Mouse (Mus musculus): ENCODE data around the gene Daam1.

Gene Daam1

GRCm38 (mm10) chr12:71830607-71831257 lies at the start of gene Daam1:
Gene Daam1 (plus strand): TSS chr12:71831078.
- peak; percentile 99 for DNase-seq

- DNase-seq: no peak
Observed at GRCm38 (mm10) chr12:71781220-71781619, 49.7 kb upstream of the Daam1 start.

GRCm38 (mm10) chr12:71783970-71784369 lies 46.9 kb upstream of the Daam1 start:
- peak; percentile 46 for DNase-seq

GRCm38 (mm10) chr12:71784666-71785255 lies 46.1 kb upstream of the Daam1 start:
- DNase-seq: no peak

GRCm38 (mm10) chr12:71786521-71786920 lies 44.4 kb upstream of the Daam1 start:
- no peak for DNase-seq

GRCm38 (mm10) chr12:71788791-71789190 lies 42.1 kb upstream of the Daam1 start:
- no peak for DNase-seq

GRCm38 (mm10) chr12:71790581-71790980 lies 40.3 kb upstream of the Daam1 start:
- DNase-seq: no peak

GRCm38 (mm10) chr12:71793114-71793513 lies 37.8 kb upstream of the Daam1 start:
- DNase-seq: no peak

- DNase-seq: no peak
Observed at GRCm38 (mm10) chr12:71795626-71796025, 35.3 kb upstream of the Daam1 start.

- DNase-seq: peak; percentile 34
Observed at GRCm38 (mm10) chr12:71796517-71796916, 34.4 kb upstream of the Daam1 start.

GRCm38 (mm10) chr12:71807306-71807705 lies 23.6 kb upstream of the Daam1 start:
- DNase-seq: no peak

GRCm38 (mm10) chr12:71808631-71809030 lies 22.2 kb upstream of the Daam1 start:
- DNase-seq: peak; percentile 63

GRCm38 (mm10) chr12:71809550-71809949 lies 21.3 kb upstream of the Daam1 start:
- DNase-seq: no peak

GRCm38 (mm10) chr12:71812567-71812966 lies 18.3 kb upstream of the Daam1 start:
- DNase-seq: no peak

GRCm38 (mm10) chr12:71813251-71813650 lies 17.6 kb upstream of the Daam1 start:
- DNase-seq: no peak

GRCm38 (mm10) chr12:71813761-71814160 lies 17.1 kb upstream of the Daam1 start:
- DNase-seq: no peak

- no peak for DNase-seq
Observed at GRCm38 (mm10) chr12:71820094-71820493, 10.8 kb upstream of the Daam1 start.

GRCm38 (mm10) chr12:71821272-71821671 lies 9.6 kb upstream of the Daam1 start:
- DNase-seq: no peak

GRCm38 (mm10) chr12:71821743-71822142 lies 9.1 kb upstream of the Daam1 start:
- no peak for DNase-seq

- DNase-seq: no peak
Observed at GRCm38 (mm10) chr12:71824927-71825326, 6.0 kb upstream of the Daam1 start.

GRCm38 (mm10) chr12:71830139-71830538 lies 739 bp upstream of the Daam1 start:
- DNase-seq: no peak

- no peak for DNase-seq
Observed at GRCm38 (mm10) chr12:71831258-71832087, 595 bp downstream of the Daam1 start.

- DNase-seq: peak; percentile 59
Observed at GRCm38 (mm10) chr12:71832225-71832624, 1.3 kb downstream of the Daam1 start.

- no peak for DNase-seq
Observed at GRCm38 (mm10) chr12:71834041-71834440, 3.2 kb downstream of the Daam1 start.

Measured in kidney, adult 9 months (tissue).